Mouse (Mus musculus) urinary bladder, adult 2 months (tissue): ENCODE results near the gene Arhgdib. TPM values are rescaled to one million over a fixed set of nuclear protein-coding genes. Genes with fewer than 3 reads are reported as not detected.

Experiments
- DNase-seq: peaks from one replicate; pipeline ENCODE4 v3.0.0; 2022; ENCODE audit warnings: low spot score
- polyA plus RNA-seq: library from polyadenylated mRNA; depleted of rRNA; stranded (reverse); fragments of >200 nt; gene quantifications from 2 replicates; pipeline ENCODE4 v1.2.3, GENCODE M21; 2012

Arhgdib gene
- polyA plus RNA-seq, 1 experiment = 144 TPM

DNA sequence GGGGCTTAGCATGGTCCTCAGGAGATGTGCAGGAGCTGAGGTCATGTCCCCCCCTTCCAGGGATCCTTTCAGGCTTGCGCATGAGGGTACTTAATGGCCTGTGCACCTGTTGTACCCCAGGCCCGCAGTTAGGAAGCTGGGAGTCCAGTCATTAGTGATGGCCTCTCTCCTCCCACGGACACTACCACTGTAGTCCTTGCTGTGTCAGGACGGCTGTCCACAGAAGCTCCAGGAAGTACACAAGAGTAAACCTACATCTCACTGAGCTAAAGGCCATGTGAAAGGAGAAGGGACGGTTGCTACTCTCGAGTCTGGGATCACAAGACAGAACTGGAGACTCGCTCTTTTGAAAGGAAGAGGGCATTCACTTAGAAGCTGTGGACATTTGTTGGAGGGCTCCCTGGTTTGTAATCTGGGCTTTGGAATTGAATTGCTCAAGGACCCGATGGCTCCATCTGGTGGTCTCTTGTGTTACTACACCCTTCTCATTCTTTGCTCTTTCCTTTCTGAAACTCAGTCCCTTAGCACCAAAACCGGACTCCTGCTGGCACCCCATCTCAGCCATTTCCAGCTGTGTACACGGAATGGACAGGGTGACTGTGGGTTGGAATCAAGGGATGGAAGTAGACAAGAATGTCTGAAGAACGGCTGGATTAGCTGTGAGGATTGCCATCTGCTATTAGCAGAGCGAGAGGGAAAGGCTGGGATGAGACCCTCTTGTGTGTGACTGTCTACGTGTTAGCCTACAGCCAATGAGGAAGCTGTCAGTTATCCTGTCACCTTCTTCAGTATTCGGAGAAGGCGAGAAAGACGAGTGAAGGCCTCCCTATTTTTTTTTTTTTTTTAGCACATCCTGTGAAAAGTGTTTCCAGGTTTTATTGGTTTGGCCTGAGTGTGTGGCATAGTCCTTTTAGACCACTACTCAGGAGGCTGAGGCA, 21.1 kb downstream of the Arhgdib start:
- DNase-seq = no peak

GRCm38 (mm10) chr6:136917885-136918284, 23.8 kb downstream of the Arhgdib start:
- no peak for DNase-seq

GRCm38 (mm10) chr6:136915721-136916395, 25.8 kb downstream of the Arhgdib start:
- DNase-seq = no peak

DNA sequence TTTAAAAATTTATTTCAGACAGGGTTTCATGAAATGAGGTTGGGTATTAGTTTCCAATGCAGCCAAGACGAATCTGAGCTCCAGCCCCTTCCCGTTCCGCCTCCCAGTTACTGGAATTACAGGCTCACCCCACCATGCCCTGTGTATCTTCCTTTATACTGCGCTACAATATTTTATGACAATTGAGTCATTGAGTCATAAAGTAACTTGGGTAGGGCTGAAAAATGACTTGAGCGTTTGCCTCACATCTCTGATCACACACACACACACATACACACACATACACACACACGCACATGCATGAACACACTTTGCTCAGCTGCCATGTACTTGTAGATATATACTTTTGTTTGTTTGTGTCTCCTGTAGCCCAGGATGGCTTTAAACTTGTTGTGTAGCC, 27.5 kb downstream of the Arhgdib start:
- no peak for DNase-seq

GRCm38 (mm10) chr6:136913384-136914126, 28.1 kb downstream of the Arhgdib start:
- no peak for DNase-seq

GRCm38 (mm10) chr6:136912751-136913265, 28.9 kb downstream of the Arhgdib start:
- DNase-seq = no peak

DNA sequence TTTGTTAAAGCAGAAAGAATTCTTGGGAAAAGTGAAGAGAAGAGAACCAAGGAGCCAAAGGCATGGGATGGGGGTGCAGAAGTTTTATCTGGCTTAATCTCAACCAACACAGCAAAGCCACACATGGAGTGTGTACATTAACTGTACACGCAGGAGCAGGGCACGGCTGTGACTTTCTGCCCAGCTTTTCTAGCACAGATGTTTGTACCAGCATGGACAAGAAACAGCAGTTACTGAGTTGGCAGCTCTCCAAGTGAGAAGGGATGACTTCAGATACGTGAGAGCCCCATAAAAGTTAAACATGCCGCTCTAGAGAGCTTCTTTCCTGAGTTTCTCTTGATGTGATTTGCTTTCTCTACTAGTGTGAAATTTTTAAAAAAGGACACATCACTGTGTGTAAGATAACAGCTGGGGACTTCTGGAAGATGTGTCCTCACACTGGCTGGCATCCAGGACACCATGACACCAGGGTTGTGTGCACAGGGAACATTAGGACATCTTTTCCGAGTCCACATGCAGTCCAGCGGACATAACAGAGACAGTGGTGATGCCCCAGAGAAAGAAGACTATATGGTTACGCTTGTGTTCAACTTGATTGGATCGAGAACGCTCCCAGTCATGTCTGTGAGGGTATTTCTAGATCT, 31.3 kb downstream of the Arhgdib start:
- DNase-seq = no peak

DNA sequence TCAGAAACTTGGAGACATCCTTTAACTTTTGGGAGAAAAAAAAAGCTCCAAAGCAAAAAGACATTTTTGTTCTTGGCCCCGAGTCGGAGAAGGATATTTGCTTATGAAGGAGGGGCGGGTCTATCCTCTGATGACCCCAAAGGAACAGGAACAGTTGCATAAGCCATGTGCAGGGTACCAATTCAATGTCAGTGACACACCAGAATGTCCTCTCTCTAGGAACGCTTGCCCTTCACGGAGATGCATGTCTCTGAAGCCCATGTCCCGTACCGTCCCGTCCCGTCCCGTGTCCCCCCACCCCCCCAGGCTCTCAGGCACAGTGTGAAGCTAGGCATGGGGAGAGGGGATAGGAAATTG, 34.8 kb downstream of the Arhgdib start:
- DNase-seq = no peak

GRCm38 (mm10) chr6:136906283-136906936, 35.3 kb downstream of the Arhgdib start:
- no peak for DNase-seq

- DNase-seq = no peak
These were observed 37.7 kb downstream of the Arhgdib start for GRCm38 (mm10) chr6:136903885-136904470.

DNA sequence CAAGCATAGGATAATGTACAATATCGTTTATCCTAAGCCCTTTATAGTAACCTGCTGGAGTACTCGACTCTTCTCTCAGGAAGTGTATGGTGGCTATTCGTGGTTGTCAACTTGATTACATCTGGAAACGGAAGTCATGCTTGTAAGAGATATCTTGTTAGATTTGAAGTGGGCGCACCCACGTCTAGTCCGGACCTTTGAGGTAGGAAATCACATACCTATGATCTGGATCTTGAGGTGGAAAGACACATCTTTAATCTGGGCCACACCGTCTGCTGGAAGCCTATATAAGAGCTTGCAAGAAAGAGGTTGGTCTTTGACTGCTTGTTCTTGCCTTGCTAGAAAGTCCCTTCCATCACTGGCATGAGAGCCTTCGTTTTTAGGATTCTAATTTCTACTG, 39.2 kb downstream of the Arhgdib start:
- DNase-seq = no peak

DNA sequence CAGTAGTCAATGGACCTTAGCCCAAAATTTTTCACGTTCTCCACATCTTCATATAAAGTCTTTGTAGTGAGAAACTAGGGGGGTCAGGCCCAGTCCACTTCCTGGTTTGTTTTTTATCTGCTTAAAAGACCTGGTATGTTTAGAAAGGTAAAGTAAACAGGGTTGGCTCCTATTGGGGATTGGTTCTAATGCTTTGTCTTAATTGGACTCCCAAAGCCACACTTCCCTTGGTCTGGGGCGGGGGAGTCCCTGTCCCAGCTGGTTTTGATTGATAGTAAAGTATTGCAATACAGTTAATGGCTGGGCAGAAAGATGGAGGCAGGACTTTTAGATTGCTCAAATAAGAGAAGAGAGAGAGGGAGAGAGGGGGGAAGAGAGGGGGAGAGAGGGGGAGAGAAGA, 40.7 kb downstream of the Arhgdib start:
- DNase-seq = no peak

GRCm38 (mm10) chr6:136900369-136901009, 41.2 kb downstream of the Arhgdib start:
- no peak for DNase-seq

GRCm38 (mm10) chr6:136898954-136899353, 42.7 kb downstream of the Arhgdib start:
- DNase-seq = no peak

GRCm38 (mm10) chr6:136898222-136898621, 43.5 kb downstream of the Arhgdib start:
- no peak for DNase-seq

DNA sequence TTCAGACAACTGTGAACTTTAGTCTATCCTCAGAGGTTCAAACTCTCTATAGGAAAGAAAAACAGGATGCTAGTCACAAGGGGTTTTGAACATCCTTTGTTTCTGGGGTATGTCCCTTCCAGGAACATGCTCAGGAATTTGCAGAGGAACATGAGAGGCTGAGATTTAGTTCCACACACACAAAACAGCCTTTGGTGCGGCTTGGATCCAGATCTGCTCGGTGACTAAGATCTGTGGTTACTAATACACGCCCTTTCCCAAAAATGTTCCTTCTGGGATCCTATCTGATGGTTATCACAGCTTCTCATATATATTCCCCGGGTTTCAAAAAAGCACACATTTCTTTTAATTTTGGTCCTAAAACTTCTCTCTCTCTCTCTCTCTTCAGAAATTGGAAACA, 43.9 kb downstream of the Arhgdib start:
- DNase-seq = no peak

DNA sequence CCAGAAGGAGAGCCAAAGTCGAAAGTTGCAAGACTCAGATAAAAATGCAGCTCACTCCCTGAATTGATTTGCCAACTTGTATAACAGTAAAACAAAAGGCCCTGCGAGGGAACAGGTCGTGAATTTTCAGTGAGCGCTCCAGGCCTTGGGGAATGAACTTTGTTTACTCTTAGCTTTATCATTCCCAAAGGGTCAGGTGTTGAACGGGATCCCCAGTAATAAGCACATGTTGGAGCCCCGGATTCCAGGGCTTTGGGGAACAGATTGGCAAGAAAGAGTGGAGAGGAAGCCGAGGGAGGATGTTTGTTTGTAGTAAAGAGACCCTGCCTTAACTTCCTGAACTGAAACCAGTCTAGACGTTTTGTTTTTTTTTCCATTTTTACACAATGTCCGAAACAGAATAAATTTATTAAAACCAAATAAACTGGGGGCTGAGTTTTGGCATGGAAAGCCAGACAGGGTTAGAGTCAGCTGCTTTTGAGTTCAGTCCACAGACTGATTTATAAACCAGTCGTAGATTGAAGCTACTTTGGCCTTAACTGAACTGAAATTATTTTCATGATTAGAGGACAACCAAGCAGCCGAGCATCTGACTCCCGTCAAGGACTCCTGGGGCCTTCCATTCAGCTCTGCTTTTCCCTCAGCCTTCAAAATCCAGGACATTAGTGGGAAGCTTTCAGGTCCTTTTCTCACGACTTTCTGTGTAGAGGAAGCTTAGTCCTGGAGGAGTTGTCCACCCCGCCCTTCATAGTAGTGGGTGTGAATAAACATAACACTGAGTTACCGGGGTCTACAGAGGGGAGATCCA, 47.0 kb downstream of the Arhgdib start:
- DNase-seq = no peak

DNA sequence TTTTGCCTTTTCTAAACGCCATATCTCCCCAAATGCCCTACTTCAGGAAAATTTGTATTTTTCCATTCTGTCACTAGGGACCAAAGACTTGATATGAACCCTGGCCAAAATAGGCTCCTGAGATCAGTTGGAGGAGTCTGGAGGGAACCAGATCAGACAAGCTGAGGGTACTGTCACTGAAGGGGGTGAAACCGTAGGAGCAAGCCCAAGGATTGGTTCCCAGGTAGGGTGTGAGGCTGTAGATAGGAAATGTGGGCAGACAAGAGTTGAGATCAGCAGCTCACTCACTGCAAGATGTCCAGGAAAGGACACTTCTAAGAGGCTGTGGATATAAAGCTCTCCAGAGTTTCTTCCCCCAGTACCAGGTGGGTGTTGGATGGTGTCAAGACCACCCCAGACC, 49.7 kb downstream of the Arhgdib start:
- DNase-seq = no peak

GRCm38 (mm10) chr6:136889554-136889953, 52.1 kb downstream of the Arhgdib start:
- DNase-seq = no peak
